Mouse (Mus musculus) brain, embryonic 18.5 days (tissue): ENCODE data around the gene Sh3pxd2a.

Experiments used
- DNase-seq: peaks from one replicate; pipeline ENCODE4 v3.0.0-alpha.2; 2012; ENCODE audit warnings: low read depth, low spot score

Gene Sh3pxd2a

DNA sequence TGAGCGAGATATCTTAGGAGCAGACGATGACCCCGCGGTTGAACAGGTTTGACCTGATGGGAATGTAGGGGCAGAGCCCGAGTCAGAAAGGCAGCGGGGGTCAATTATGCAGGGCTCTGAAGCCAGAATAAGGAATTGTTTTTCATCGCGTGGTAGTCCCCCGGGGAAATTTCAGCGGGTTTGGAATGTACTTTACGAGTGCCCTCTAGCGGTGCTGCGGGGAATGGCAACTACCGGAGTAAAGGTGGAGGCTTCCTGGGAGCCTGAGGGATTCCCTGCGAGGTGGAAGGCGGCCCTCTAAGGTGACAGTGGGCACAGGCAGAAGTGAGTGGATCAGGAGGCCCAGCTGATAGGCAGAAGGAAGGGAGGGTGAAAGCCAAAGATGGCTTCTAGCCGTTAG is 125.0 kb downstream of the Sh3pxd2a start:
- DNase-seq, result no peak

DNA sequence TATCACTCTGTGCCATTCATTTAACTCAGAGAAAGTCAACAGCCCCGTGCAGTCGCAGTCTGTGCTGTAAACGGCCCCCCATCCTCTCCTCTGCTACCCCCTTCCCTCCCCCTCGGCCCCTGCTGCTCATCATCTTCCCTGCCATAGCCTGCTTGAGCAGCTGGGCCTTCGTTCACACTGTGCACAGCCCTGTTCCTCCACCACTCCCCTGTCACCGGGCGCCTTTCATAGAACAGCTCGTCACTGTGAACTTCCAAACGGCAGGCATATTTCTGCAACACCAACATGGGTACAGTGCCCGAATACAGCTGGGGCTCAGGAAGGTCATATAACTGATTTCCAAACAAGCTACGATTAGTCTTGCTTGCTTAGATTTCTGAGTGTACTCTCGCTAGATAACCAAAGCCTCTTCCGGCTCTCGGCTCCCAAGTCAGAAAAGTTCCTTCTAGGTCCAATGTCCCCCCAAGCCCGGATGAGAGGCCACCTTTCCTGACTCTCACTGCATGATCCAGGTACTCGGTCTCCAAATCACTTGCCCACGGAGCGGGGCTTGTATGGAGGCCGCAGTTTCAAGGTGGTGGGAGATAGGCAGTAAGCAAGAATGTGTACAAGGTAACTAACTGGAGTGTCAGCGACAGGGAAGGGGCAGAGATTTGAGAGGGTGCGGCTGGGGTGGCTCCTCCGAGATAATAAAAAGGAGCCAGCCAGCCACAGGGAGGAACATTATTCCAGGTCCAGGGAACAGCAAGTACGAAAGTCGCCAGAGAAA is 125.6 kb downstream of the Sh3pxd2a start:
- no peak for DNase-seq

DNA sequence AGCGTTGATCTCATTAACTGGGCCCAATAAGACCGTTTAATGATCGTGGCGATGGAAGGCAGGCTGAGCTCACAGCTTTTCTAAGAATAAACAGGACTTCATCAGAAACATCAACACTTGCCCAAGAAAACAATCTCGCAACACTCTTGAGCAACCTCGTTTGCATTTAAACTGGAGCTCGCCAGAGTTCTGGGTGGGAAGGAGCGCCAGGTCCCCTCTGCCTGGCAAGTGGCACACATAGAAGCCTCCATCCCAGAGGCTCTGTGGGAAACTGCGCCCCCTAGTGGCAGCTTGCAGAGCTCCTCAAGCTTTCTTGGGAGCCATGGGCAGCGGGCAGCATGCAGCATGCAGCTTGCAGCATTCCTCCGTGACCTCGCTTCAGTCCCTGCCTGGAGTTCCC is 126.5 kb downstream of the Sh3pxd2a start:
- peak; percentile 59 for DNase-seq

DNA sequence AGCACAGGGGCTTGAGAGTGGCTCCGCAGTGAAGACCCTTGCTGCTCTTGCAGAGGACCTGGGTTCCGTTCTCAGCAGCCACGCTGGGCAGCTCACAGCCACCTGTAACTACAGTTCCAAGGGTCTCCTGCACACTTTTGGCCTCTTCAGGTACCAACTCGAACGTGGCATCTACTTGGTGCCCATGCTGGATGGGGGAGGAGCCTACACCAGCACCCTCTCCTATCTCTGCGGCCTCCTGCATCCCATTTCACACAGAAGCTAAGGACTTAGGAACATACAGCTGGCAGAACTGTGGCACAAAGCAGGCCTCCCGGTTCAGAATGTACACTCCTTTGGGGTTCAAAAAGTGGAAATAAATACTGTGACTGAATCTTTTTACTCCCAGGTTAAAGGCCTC is 127.0 kb downstream of the Sh3pxd2a start:
- DNase-seq, result no peak

DNA sequence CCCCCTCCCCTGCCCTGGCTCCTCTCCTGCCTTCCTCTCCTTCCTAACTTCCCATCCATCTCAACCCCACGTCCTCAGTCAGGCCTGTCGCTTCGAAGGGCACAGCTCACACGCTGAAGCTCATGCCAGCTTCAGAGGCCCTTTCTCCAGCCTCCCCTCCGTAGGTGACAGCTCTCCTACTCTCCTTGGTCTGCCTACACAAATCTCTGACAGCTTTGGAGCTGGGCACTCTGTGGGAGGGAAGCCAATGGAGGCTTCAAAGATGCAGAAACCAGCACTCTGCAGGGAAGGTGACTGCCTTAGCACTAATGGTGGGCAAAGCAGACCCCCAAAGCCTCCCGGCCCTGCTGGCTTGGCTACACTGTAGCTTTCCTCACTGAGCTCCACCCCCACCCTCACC is 128.9 kb downstream of the Sh3pxd2a start:
- no peak for DNase-seq

DNA sequence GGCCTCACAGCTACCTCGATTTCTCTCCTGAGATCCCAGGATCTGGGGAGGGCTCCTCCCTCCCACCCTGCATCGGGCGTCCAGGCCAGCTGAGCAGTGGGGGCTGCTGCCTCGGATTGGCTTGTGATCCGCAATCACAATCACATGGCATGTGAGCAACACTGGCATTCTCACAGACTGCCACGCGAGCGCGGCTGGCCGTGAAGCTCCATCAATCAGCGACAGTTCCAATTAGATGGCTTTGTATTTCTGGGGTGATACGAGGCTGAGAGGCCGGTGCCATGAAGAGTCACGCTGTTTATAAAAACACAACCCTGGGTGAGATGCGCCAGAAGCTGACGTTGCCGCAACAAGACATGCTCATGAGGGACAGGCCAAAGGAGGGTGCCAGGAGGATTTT is 129.5 kb downstream of the Sh3pxd2a start:
- DNase-seq, result no peak

DNA sequence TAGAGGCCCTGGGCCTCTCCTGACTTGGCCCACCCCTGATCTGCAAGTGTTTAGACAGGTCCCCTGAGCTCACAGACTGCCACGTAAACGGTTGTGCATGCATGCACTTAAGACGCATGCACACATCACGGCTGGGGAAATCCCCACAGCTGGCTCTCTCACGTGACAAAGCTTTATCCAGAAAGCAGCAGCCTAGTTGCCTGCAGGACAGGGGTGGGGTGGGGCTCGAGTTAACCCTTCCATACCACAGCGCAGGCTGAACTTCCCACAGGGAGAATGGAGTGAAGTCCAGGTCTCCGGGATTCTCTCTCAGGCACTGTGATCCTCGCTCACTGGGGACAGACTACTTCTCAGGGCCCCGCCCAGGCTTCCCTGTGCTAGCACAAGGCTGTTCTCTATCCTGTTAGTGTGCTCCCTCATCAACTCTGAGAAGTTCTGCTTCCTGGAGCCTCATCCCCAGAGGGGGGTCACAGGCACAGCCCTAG is 133.4 kb downstream of the Sh3pxd2a start:
- DNase-seq, result no peak

DNA sequence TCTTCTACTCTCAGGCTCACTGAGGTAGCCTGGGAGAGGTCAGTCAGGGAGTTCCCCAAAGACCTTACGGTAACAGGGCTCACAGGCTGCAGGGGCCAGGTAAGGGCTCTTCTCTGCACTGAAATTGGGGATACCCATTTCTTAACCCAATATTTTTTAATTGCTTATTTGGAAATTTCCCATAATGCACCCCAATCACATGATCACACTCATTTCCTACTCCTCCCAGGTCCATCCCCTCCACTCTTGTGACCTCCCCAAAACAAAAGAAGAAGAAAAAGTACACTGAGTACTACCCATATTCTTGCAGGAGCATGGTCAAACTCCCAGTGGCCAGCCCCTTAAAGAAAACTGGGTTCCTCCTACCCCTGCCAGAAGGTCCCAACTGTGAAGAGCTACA is 135.1 kb downstream of the Sh3pxd2a start:
- DNase-seq, result no peak

DNA sequence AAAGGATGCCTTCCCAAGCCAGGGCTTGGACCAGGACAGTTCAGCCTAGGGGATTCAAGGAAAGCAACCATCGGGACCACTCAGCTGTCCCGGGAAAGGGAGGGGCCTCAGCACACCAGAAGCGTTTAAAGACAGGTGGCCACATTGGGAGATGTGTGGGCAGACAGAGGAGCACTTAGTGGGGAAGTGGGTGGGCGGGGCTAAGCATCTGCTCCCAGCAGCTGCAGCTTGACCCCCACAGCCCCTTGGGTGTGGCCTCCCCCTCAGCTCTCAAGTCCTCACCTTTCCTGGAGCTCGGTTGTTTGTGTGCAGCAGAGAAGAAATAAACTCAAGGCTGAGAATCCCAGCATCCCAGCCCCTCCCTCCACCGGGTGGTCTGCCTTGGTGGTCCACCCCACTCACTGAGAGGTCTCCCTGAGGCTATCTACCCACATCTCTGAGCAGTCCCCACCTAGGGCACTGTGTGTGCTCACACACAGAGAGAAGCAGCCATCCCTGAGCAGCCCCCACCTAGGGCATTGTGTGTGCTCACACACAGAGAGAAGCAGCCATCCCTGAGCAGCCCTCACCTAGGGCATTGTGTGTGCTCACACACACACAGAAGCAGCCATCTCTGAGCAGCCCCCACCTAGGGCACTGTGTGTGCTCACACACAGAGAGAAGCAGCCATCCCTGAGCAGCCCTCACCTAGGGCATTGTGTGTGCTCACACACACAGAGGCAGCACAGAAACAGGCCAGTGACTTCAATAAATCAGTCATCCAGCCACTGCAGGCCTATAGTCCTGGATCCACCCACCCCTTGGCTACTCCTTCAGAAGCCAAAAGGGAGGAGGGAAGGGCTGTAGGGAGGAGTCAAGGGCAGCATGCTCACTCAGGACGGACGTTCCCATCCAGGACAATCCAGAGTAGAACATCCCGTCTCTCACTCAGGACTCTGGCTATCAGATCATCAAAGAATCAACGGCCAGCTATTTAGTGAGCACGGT is 136.0 kb downstream of the Sh3pxd2a start:
- DNase-seq, result no peak

DNA sequence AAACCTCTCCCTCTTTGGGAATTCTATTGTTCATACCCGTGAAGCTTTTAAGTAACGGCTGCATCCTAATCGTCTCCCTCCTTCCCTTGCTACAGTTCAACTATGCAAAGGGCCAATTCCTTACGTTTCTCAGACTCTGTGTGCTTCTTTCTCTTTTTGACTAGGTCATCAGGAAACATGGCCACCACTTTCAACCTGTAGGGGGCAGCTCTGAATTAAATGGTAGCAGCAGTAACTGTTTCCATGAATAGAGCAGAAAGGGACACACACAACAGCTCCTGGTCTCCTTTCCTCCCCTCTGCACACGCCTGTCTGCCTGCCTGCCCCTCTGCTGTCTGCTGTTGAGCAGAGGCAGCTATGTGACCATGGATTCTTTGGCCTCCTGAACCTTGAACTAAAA is 138.3 kb downstream of the Sh3pxd2a start:
- DNase-seq, result no peak

DNA sequence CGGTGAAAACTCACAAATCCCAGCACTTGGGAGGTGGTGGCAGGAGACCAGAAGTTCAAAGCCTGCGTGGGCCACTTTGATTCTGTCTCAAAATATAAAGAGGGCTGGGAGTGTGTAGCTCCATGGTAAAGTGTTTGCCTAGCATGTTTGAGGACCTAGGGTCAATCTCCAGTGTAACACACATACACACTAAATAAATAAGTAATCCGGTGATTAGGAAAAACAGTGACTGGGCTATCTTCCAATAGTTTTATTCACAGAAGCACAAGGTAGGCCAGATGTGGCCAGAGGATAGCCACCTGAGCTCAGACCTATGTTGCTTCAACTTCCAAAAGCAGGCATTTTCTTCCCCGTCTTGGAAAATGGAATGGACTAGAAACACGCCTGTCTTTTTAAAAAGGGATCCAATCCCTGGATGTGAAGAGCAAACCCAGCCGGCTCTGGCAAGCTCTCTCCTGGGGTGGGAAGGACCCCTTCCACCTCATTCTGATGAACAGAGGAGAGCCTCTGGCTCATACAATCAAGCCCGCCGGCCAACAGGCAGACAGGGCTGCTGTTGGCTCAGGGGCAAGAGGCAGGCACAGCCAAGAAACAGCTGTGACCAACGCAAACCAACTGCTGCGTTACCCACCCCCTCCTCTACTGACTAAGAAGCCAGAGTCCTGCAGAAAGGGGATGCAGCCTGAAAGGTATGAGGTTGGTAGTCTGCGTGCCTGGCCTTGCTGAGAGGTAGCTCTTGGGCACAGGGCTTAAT is 140.9 kb downstream of the Sh3pxd2a start:
- no peak for DNase-seq

DNA sequence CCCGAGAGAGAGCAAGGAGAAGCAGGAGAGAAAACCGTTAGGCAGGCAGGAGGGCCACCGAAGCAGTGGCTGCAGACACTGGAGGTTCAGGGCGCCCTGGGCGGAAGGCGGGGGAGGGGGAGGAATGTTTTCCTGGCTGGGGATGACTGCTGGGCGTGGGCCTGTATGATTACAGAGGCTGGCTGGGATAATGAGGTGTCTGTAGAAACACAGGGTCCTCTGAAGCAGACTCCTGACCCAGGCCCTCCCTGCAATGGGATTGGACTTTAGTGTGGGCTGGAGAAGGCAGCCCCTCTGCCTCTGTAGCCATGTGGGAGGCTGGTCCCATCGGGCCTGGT is 143.9 kb downstream of the Sh3pxd2a start:
- no peak for DNase-seq

DNA sequence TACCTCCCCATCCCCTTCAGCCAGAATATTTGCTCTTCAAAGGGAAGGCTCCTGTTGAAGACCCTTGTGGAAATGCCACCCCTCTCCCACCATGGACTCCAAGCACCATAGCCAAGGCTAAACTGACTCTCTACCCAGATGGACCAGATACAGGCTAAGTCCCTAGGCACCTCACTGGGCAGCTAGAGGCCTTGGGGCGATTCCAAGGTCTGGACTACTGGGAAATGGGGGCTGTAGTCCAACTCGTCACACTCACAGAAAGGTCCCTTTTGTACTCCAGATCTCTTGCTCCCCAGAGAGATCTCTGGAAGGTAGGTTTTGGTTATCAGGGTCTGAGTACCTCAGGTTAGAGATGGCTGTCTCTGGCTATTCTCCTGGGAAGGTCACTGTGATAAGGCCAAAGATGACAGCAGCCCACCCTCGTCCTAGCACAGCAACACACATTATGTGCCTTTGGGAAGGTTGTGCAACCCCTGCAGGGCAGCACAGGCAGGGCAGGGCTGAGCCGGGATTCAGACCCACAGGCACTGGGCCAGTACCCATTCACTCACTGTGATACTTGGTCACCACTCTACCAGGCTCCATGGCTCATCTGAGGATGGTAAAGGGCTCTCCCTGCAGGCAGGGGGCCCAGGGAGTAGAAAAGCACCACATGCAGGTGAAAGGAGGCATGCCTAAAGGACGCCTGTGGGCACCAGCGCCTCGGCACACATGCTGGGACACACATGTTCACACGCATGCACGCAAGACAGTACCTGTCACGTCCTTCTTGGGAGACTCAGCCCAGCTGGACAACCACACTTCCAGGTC is 144.5 kb downstream of the Sh3pxd2a start:
- DNase-seq, result no peak

DNA sequence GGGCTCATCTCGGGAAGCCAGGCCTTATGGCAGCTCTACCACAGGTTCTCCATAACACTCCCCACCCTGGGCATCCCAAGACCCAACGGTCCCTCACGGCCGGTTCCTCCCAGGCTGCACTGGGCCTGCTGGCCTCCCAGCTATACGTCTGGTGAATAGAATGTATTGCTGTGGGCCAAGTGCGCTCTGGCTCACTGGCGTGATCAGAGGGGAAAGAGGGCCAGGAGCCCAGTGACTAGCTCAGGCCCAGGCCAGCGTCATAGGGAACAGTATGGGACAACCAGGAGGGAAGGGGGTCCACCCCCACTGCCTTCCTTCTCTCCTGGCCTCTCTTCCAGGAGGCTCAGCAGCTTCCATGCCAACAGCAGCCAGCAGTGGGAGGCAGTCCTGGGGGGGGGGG is 145.1 kb downstream of the Sh3pxd2a start:
- no peak for DNase-seq

DNA sequence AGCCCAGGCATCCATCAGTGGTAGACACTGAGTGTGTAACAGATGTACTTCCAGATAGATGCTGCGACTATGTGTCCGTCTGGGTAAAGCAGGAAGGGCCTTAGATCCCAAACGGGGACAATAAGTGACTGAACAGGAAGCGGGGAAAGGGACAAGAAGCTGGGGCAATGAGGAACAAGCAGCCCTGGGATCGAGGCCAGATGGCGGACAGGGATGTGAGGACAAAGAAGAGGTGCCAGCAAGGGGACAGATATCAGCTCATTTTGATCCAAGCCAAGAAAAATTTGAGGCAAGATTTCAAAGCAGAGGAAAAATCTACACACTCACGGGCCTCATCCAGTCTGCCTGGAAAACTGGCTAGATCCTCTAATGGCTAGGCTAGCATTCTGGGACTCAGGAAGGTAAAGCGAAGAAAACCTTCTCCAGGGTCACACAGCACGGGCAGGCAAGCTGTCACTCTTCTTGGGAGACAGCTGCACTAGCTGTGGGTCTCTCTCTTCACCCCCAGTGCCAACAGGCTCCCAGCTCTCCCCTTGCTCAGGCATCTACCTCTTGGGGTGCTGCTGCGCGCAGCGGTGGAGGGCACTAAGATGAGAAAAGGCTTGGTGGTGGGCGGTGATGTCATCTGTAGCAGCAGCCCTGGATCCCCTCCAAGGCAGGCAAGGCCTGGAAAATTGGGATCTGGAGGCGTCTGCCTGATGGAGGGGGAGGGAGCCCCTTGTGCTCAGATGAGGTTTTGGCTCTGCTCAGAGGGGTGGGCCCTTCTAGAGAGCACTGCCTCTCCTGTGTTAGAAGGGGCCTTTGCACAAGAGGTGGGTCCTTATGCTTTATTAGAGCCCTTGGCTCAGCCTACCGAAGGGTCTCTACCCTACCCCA is 146.9 kb downstream of the Sh3pxd2a start:
- DNase-seq, result no peak

DNA sequence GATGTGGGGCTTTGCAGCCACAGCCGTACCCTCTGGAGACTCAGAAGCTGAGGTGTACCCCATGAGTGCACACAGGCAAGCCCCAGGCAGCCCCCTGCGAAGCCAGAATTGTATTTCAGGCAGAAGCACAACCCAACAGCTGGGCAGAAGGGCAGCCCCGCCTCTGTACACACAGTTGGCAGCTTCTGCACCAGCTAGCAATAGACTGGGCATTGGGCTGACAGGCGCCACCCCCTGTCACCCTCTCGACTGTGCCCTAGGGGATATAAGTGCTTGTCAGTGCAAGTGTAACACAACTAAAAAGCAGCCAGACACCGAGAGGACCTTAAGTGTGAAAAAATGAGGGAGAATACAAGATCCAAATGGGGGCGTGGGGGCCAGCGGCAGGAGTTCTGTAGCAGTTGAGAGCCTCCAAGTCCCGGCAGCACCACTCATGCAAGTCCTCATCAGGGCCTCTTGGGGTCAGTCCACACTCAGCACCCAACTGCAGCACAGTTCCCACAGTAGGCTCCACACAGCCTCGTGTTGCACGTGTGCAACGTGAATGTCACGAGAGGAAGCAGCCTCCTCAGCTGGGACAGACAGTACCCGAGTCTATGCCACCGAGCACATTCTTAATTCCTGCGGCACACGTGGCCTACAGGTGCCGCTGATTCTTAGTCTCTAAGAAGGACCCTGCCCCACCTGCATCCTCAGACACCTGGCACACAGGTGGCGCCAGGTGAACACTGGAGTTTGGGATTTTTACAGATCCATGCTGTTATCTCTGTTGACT is 147.7 kb downstream of the Sh3pxd2a start:
- no peak for DNase-seq

DNA sequence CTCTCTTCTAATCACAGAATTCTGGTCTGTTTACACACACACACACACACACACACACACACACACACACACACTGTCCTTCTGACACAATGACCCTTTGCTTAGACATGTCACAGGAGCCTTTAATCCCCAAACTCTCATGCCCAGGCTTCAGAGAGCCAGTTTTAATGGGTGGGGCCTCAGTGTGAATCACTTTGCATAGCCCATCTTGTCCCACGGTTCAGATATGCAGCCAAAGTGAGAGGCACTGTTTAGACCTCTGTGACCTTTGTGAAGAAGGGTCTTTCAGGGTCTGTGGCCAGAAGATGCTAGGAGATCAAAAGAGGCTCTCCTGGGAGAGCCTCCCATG is 148.3 kb downstream of the Sh3pxd2a start:
- DNase-seq, result no peak

DNA sequence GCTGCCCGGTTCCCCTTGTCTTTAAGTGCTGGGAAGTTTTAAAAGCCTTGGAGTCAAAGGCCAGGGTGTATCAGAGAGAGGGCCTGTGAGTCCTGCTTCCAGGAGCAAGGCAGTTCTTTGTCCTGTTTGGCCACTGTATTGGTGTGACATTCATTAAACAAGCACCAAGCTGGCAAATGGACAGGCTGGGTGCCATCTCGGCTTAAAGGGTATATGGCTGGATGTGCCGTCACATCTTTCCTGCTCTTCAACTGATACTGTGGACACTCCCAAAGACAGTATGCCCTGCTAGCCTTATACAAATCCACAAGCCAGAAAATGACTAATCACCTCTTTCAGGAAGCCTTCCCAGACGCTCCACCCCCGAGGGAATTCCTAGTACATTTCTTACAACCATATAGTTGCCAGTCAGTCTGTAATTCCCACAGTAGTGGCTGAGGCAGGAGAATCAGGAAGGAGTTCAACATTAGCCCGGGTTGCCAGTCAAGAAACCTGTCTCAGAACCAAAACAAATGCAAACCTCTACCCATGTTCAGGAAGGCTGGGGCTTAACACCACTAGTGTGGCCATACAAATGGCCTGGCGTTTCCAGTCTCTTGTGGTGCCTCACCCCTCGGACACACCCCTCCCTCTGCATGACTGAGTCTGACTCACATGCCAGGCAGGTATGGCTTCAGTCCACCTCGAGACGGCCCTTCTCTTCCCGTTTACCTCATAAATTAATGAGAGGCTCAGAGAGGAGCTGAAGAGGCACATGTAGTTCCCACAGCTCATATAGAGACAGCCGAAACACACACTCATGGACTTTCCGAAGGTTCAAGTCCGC is 148.9 kb downstream of the Sh3pxd2a start:
- DNase-seq, result no peak
